In genomic region chr10:67598590-67599047, GRCm38 (mm10) we compare ENCODE assay signal across 16 mouse cellular contexts. TPM values are rescaled to one million over a fixed set of nuclear protein-coding genes. Genes with fewer than 3 reads are reported as not detected.
DNase-seq lines count a peak whose midpoint lies in the region; TF ChIP-seq lines count a peak whose summit lies in the region.
"Had no signal": no experiment of that assay in that cellular context is flagged by ENCODE, and none has a peak within 500 bp of the region (broad histone marks: within the 10 kb centered on the region; RNA-seq: fewer than 3 reads in every experiment).

No protein-coding gene starts in this region.

- H3K79me2 ChIP-seq in heart, adult 2 months (replicated peaks; ENCODE audit: control insufficient read depth, insufficient read depth, low read length), result no peaks in the 10 kb centered on the region
- H3K79me2 ChIP-seq in macrophage (ENCODE audit: inconsistent target), result no peaks in the 10 kb centered on the region

- H3K4me3 ChIP-seq in heart, adult 2 months, result no peak overlapping the region
- H3K4me3 ChIP-seq in macrophage (ENCODE audit: inconsistent target), result no peak overlapping the region
- H3K4me3 ChIP-seq: embryonic facial prominence, embryonic 15.5 days had no signal

- intact Hi-C loops in heart, adult 2 months (cut with DNase I), result no loop called here
- intact Hi-C loops in left cerebral cortex, postnatal 14 days (cut with DNase I), result no loop called here

- no peaks in the 10 kb centered on the region for H3K4me1 ChIP-seq in heart, adult 2 months (ENCODE audit: control insufficient read depth, insufficient read depth, low read length)
- H3K4me1 ChIP-seq: embryonic facial prominence, embryonic 15.5 days had no signal

- no peak overlapping the region for H3K27ac ChIP-seq in heart, adult 2 months
- H3K27ac ChIP-seq in macrophage, result peak overlapping the region; percentile 90
- H3K27ac ChIP-seq: embryonic facial prominence, embryonic 15.5 days; hindbrain, postnatal 0 days had no signal

- DNase-seq in heart, adult 8-10 months (ENCODE audit: low spot score), result peak; percentile 13
- no peak for DNase-seq in heart, adult 2 months
- peak; percentile 39 to 53 for DNase-seq in spleen, postnatal 36 days (ENCODE audit: low spot score in 2 of 2)
- no peak for DNase-seq in spleen, adult 18-20 months
- DNase-seq in left cerebral cortex, postnatal 14 days (ENCODE audit: low spot score in 2 of 2), result no peak
- no peak for DNase-seq in urinary bladder, adult 2 months (ENCODE audit: low spot score)
- no peak for DNase-seq in gastrocnemius, adult 18-20 months (ENCODE audit: low spot score)
- DNase-seq: cerebellum, adult 11 months; heart, postnatal 14 days; kidney, adult 18-20 months; kidney, postnatal 36 days; layer of hippocampus, postnatal 36 days; midbrain, embryonic 14.5 days had no signal

- no peak for TF ChIP-seq CTCF in heart, adult 2 months (IDR thresholded peaks at IDR 0.05)

- no peak for TF ChIP-seq EP300 in heart, adult 2 months (IDR thresholded peaks at IDR 0.05; ENCODE audit: insufficient read depth, low read depth, low read length)

- H3K27me3 ChIP-seq in heart, adult 2 months (ENCODE audit: control insufficient read depth, insufficient read depth, low read length), result no peaks in the 10 kb centered on the region
- H3K27me3 ChIP-seq: embryonic facial prominence, embryonic 15.5 days had no signal

- no peaks in the 10 kb centered on the region for H3K36me3 ChIP-seq in heart, adult 2 months (ENCODE audit: control insufficient read depth, insufficient read depth, low read length)
- H3K36me3 ChIP-seq in macrophage (ENCODE audit: inconsistent target), result no peaks in the 10 kb centered on the region
- H3K36me3 ChIP-seq: embryonic facial prominence, embryonic 15.5 days had no signal

- TF ChIP-seq POLR2A in heart, adult 2 months (IDR thresholded peaks at IDR 0.05; ENCODE audit: insufficient read depth, low read depth, low read length), result no peak

- H3K9ac ChIP-seq in heart, adult 2 months (ENCODE audit: low read depth, low read length), result no peak overlapping the region
- H3K9ac ChIP-seq: embryonic facial prominence, embryonic 15.5 days had no signal

- 46% methylated on average over 7 of the region's 7 CpGs for WGBS in heart, adult 2 months
- 1% methylated on average over 7 of the region's 7 CpGs for WGBS in macrophage (ENCODE audit: missing documents)

RNA-seq across cellular contexts. Expression of gene Ado, which starts 49.9 kb away (rescaled TPM):
- 10 to 100 TPM; 15.7 to 18.4 (median 17.0) TPM for total RNA-seq in heart, adult 8-10 months (2022)
- 10 to 100 TPM; 17.3 to 17.7 TPM for total RNA-seq in heart, adult 2 months (2021)
- 6.3 and 9.6 TPM in 2 replicates for polyA plus RNA-seq in heart, adult 2 months (2012; rRNA removed)
- 10 to 100 TPM in 12 of 26 experiments, 1 to 10 TPM in 14; 3.9 to 18.2 (median 9.0) TPM for total RNA-seq in macrophage (2018; cell fraction: chromatin; rRNA removed)
- total RNA-seq in macrophage (2018; cell fraction: cytosol; rRNA removed), result 10 to 100 TPM; 14.4 to 30.5 (median 20.1) TPM
- total RNA-seq in macrophage (2018; cell fraction: nucleus; rRNA removed), result 10 to 100 TPM in 25 of 26 experiments, 1 to 10 TPM in 1; 7.9 to 31.1 (median 19.0) TPM
- 12.0 to 21.8 TPM (median 16.8 TPM) in 3 replicates for polyA plus RNA-seq in macrophage (2018)
- total RNA-seq in left cerebral cortex, postnatal 14 days (2021), result 10 to 100 TPM; 37.6 to 39.0 TPM
- polyA plus RNA-seq in urinary bladder, adult 2 months (2012; rRNA removed), result 10.1 and 12.6 TPM in 2 replicates
- 10 to 100 TPM; 22.8 to 25.1 TPM for total RNA-seq in gastrocnemius, adult 18-20 months (2021)

Comparison
In these comparisons a context has a peak if more than half of its experiments do, and no peak if none do; other contexts are left out.
1. DNase-seq: peak in heart, adult 8-10 months (single experiment) and spleen, postnatal 36 days (2 of 2); none in heart, adult 2 months (0 of 2), spleen, adult 18-20 months (0 of 2), left cerebral cortex, postnatal 14 days (0 of 2), urinary bladder, adult 2 months (single experiment) and gastrocnemius, adult 18-20 months (single experiment).